Mouse (Mus musculus) intestine, embryonic 15.5 days (tissue): ENCODE measurements around the gene Tead1. TPM values are rescaled to one million over a fixed set of nuclear protein-coding genes. Genes with fewer than 3 reads are reported as not detected.

ENCODE experiments used
- ATAC-seq: fragments of 200-750 bp; cut with Nextera tagmentation; 2 replicates; pipeline ENCODE4 v1.8.0; 2017; ENCODE audit warnings: moderate TSS enrichment, moderate library complexity
- H3K27ac ChIP-seq: fragments of 300-500 bp; sonication (generic); 2 replicates; pipeline ENCODE4 v1.5.1; 2015; ENCODE audit warnings: mild to moderate bottlenecking, inconsistent platforms
- H3K27me3 ChIP-seq: fragments of 300-500 bp; sonication (generic); replicated peaks from 2 replicates; pipeline ENCODE4 v1.6.1; 2015; ENCODE audit warnings: inconsistent platforms
- H3K36me3 ChIP-seq: fragments of 300-500 bp; sonication (generic); 2 replicates; pipeline ENCODE4 v1.6.1; 2015; ENCODE audit warnings: inconsistent platforms
- H3K4me1 ChIP-seq: fragments of 300-500 bp; sonication (generic); replicated peaks from 2 replicates; pipeline ENCODE4 v1.6.1; 2015; ENCODE audit warnings: inconsistent platforms
- H3K4me2 ChIP-seq: fragments of 300-500 bp; sonication (generic); replicated peaks from 2 replicates; pipeline ENCODE4 v1.6.1; 2015; ENCODE audit warnings: mild to moderate bottlenecking, inconsistent platforms
- H3K4me3 ChIP-seq: fragments of 300-500 bp; sonication (generic); replicated peaks from 2 replicates; pipeline ENCODE4 v1.5.1; 2015; ENCODE audit warnings: inconsistent platforms
- H3K9ac ChIP-seq: fragments of 300-500 bp; sonication (generic); 2 replicates; pipeline ENCODE4 v1.6.1; 2015; ENCODE audit warnings: inconsistent platforms
- H3K9me3 ChIP-seq: fragments of 300-500 bp; sonication (generic); 2 replicates; pipeline ENCODE4 v1.6.1; 2016; ENCODE audit warnings: inconsistent platforms
- WGBS: fragments of 180-500 bp; shearing (Covaris S2); methylation state at CpG from one replicate; pipeline ENCODE4 v1.1.7; 2015; 5-methylcytosine and 5-hydroxymethylcytosine counted together
- polyA plus RNA-seq: library from polyadenylated mRNA; unstranded; fragments of >200 nt; fragmentation: Nextera tagmentation; extraction: Ambion mirVana; gene quantifications from 2 replicates; pipeline ENCODE4 v1.2.1, GENCODE M21; 2015

Gene Tead1
- polyA plus RNA-seq, 1 experiment from 2014 or later, result 18.3 TPM

DNA sequence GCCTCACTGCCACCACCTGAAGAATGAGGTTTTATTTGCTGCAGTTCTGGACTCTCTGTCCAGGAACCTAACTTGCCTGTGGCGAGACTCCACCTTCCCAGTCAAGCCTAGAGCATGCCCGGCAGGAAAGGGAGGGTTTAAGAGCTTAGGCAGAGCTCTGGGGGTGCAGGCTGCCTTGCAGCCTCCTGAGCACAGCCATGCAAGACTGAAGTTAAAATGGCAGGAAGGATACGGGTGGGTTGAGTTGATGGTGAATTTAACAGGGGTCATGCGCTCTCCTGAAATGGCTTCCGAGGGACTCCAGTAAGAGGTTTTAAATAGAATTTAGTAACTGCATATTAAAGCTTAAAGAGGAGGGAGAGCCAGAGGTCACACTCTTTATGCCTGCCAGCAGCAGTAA lies 213.5 kb downstream of the Tead1 start:
- no peak for ATAC-seq

DNA sequence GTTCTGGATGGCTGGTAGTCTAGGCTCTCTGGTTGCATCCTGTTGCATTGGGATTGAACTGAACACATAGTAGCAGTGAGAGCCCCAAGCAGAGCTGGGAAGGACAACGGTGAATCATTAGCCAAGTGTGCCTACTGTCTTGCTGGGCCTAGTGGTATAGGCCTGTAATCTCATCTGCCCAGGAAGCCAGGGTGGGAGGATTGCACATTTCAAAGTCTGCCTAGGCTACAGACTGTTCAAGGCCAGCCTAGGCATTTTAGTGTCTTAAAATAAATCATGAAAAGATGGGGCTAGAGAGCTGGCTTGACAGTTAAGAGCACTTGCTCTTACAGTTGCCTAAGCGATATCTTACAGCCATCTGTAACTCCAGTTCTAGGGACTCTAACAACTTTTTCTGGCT lies 217.2 kb downstream of the Tead1 start:
- H3K9ac ChIP-seq, result no peak overlapping the region
- WGBS, result 81% methylated on average over 2 of the region's 2 CpGs
- H3K4me1 ChIP-seq, result no peaks in the 10 kb centered on the region
- no peak overlapping the region for H3K4me3 ChIP-seq
- no peak for ATAC-seq
- H3K36me3 ChIP-seq, result peaks cover 9% of the 10 kb centered on the region
- no peak overlapping the region for H3K27ac ChIP-seq
- no peaks in the 10 kb centered on the region for H3K27me3 ChIP-seq
- no peaks in the 10 kb centered on the region for H3K9me3 ChIP-seq
- H3K4me2 ChIP-seq, result no peak overlapping the region

More for the DNA sequence above, 213.5 kb downstream of the Tead1 start:
- no peak overlapping the region for H3K4me2 ChIP-seq
- H3K9me3 ChIP-seq, result no peaks in the 10 kb centered on the region
- H3K4me3 ChIP-seq, result no peak overlapping the region
- H3K36me3 ChIP-seq, result peaks cover 5% of the 10 kb centered on the region
- H3K4me1 ChIP-seq, result no peaks in the 10 kb centered on the region
- H3K27me3 ChIP-seq, result no peaks in the 10 kb centered on the region
- H3K9ac ChIP-seq, result no peak overlapping the region
- H3K27ac ChIP-seq, result no peak overlapping the region
- 82% methylated on average over 5 of the region's 5 CpGs for WGBS

DNA sequence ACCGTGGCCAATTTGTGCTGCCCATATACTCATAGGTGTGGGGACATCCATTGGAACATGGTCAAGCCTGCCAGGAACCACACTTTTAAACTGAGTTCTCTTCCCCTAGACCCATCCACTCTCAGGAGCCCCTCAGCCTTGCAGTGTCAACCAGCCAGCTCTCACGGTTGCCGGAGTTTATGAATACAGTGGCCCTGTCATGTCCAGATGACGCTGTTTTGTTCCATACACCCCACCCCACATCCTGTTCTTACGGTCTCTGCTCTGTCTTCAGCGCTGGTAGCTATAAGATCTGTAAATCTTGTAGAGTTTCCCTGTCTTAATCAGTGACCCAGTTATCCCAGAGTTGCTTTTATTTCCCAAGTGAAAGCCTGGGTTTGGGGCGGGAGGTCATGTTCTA lies 222.6 kb downstream of the Tead1 start:
- 80% methylated on average over 7 of the region's 7 CpGs for WGBS
- Histone ChIP-seq H3K4me3 (no peak overlapping the region), H3K4me2 (no peak overlapping the region), H3K4me1 (no peaks in the 10 kb centered on the region), H3K27ac (no peak overlapping the region), H3K9ac (no peak overlapping the region), H3K27me3 (no peaks in the 10 kb centered on the region), H3K9me3 (no peaks in the 10 kb centered on the region), H3K36me3 (0 out of 2 replicates have a peak, but pooled peaks cover 7% of the 10 kb centered on the region)
- no peak for ATAC-seq

DNA sequence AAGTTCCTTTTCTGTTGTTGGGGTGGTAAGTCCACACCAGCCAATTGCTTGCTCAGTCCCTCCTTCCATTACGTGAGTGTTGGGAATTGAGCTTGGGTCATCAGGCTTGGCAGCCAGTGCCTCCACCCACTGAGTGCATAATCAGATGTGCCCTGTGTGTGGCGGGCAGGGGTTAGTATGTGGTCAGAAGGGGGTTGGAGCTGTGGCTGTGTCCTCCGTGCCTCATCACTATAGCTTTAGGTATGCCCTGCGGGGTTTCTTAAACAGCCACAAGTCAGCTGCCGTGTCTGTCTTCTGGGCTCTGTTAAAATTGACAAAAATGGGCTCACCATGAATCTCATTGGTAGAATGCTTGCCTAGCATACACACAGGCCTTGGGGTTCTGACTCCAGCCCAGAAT lies 227.7 kb downstream of the Tead1 start:
- Histone ChIP-seq H3K27me3 (no peaks in the 10 kb centered on the region), H3K36me3 (0 out of 2 replicates have a peak, but pooled peaks cover under 1% of the 10 kb centered on the region), H3K27ac (no peak overlapping the region), H3K4me1 (no peaks in the 10 kb centered on the region), H3K4me2 (no peak overlapping the region), H3K9ac (no peak overlapping the region), H3K9me3 (no peaks in the 10 kb centered on the region), H3K4me3 (no peak overlapping the region)
- WGBS, result 88% methylated on average over 5 of the region's 5 CpGs
- ATAC-seq, result no peak

DNA sequence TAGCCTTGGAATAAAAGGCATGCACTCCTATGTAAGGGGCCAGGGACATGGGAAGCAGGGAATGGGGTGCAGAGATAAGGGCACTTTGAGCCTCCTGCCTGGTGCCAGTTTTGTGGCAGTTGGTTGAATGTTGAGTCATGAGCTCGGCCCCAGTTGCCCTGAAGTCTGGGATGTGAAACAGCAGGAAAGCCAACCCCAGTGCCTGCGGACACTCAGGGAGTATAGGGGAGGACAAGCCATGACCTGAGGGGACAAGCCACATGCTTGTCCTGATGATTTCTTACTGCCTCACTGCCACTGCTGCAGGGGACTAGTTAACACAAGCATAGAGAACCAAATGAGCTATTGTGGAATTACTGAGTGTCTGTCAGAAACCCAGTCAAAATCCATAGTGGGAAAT lies 228.3 kb downstream of the Tead1 start:
- 79% methylated on average over 2 of the region's 2 CpGs for WGBS
- no peak overlapping the region for H3K4me2 ChIP-seq
- no peak for ATAC-seq
- H3K9ac ChIP-seq, result no peak overlapping the region
- H3K27me3 ChIP-seq, result no peaks in the 10 kb centered on the region
- no peaks in the 10 kb centered on the region for H3K4me1 ChIP-seq
- H3K4me3 ChIP-seq, result no peak overlapping the region
- no peak overlapping the region for H3K27ac ChIP-seq
- H3K9me3 ChIP-seq, result no peaks in the 10 kb centered on the region
- H3K36me3 ChIP-seq, result no peaks in the 10 kb centered on the region

DNA sequence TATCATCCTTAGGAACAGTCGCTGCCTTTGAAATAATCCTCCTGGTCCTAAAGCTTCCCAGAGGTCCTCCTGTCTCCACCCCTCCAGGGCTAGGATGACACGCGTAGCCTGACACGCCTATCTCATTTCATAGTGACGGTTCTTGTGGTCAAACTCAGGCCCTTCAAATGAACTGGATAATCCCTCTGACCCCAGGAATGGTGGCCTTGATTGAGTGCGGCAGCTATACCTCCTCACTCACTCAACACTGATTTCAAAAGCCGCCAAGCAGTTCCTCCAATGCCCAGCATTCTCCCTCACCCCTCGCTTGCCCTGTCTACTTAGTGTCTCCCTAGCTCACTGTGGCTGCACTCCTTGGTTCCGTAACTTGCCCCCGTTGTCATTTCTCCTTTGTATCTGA lies 230.0 kb downstream of the Tead1 start:
- H3K4me3 ChIP-seq, result no peak overlapping the region
- H3K27me3 ChIP-seq, result no peaks in the 10 kb centered on the region
- H3K9ac ChIP-seq, result no peak overlapping the region
- H3K4me1 ChIP-seq, result no peaks in the 10 kb centered on the region
- WGBS, result 79% methylated on average over 10 of the region's 10 CpGs
- no peak overlapping the region for H3K27ac ChIP-seq
- ATAC-seq, result no peak
- no peaks in the 10 kb centered on the region for H3K9me3 ChIP-seq
- no peaks in the 10 kb centered on the region for H3K36me3 ChIP-seq
- no peak overlapping the region for H3K4me2 ChIP-seq

DNA sequence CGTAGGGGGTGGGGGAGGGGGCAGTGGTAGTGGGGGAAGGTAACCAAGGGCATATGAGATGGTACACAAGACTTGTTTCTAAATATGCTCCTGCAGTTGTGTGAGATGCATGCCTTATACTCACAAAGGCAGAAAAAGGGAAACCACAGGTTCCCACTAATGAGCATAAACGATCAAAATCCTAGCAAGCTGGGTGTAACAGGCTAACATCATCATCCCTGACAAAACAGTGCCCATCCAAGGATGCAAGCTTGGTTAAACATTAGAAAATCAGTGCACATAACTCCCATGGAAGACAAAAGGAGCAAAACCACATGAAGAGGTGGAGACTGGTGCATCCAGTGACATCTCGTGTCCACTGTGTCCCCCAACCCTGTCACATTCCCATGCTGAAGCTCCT lies 233.9 kb downstream of the Tead1 start:
- H3K4me1 ChIP-seq, result no peaks in the 10 kb centered on the region
- no peak overlapping the region for H3K4me3 ChIP-seq
- no peak overlapping the region for H3K27ac ChIP-seq
- WGBS, result 88% methylated on average over 3 of the region's 3 CpGs
- H3K27me3 ChIP-seq, result no peaks in the 10 kb centered on the region
- H3K36me3 ChIP-seq, result no peaks in the 10 kb centered on the region
- H3K4me2 ChIP-seq, result no peak overlapping the region
- H3K9me3 ChIP-seq, result no peaks in the 10 kb centered on the region
- H3K9ac ChIP-seq, result no peak overlapping the region
- ATAC-seq, result no peak

DNA sequence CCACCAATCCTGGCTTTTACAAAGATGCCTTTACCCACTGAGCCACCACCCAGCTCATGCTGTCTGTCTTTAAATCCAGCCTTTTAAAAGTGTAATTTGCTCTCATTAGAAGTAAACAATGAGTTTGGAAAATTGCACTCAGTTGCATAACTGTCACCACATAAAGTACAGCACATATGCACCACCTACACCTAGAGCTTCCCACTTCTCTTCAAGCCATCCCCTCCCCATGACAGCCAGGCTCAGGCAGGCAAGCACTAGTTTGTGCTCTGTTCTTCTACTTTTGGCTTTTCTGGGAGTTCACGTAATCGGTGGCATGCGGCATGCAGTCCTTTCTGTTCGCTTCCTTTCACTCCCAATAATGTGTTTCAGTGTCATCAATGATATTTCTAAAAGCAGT lies 236.5 kb downstream of the Tead1 start:
- Histone ChIP-seq H3K9ac (no peak overlapping the region), H3K4me1 (no peaks in the 10 kb centered on the region), H3K36me3 (no peaks in the 10 kb centered on the region), H3K4me2 (no peak overlapping the region), H3K27me3 (no peaks in the 10 kb centered on the region), H3K4me3 (no peak overlapping the region), H3K27ac (no peak overlapping the region), H3K9me3 (no peaks in the 10 kb centered on the region)
- 93% methylated on average over 4 of the region's 4 CpGs for WGBS
- no peak for ATAC-seq

DNA sequence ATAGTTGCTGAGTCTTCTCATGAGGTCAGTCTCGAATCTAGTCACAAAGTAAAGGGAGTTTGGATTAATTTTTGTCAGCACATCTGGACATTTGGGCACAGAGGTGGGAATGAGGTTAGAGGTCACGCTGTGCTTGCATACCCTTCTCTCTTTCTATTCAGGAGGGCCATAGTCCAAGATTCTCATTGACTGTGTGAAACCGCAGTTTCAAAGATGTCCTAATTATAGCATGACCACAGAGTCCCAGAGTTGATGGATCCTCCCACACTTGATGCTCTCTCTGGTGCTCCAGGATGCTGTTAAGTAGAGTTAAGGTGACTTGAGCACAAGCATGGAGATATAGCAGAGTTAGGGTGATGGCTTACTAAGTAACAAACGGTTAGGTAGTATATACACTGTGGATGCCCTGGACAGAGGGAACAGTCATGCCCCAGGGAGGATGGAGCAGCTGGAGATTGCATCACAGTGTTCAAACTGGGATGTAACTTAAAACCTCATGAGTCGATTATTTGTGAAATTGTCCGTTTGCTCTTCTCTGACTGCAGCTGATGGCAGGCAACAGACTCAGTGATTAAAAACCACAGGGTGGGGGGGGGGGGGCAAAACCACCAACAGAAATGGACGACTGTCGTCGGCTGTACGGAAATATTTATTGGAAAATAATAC lies 238.6 kb downstream of the Tead1 start:
- Histone ChIP-seq H3K4me1 (0 out of 2 replicates have a peak, but pooled peaks cover 3% of the 10 kb centered on the region), H3K27ac (no peak overlapping the region), H3K4me3 (no peak overlapping the region), H3K9me3 (no peaks in the 10 kb centered on the region), H3K27me3 (no peaks in the 10 kb centered on the region), H3K4me2 (no peak overlapping the region), H3K9ac (no peak overlapping the region), H3K36me3 (no peaks in the 10 kb centered on the region)
- no peak for ATAC-seq
- 61% methylated on average over 10 of the region's 10 CpGs for WGBS

DNA sequence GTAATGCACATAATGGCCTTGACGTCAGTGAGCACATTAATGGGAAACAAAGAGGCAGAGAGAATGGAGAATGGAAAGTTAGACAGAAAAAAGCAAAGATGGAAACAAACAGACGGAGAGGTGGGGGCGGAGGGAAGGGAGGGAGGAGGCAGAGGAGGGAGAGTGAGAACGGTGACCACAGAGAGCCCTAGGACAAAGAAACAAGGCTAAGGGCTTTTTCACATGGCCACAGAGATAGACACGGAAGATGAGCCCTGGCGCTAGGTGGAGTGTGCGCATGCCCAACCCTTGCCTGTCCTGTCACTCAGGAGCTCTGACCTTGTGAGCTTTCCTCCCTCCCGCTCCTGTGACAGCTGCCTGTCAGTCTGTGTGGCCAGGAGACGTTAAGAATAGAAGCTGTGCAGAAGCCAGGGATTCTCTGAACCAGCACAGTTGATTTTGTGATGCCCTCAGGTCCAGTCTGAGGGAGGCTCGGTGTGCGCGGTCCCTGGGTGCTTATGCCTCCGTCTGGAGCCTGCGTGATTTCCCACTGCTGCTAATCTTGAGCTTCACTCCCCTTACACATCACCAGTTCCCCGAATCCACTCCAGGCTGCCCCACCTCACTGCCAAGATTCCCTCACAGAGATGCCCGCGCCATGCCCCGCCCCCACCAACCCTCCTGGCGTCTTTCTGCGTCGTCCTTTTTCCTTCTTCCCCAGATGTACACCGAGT lies 239.3 kb downstream of the Tead1 start:
- no peak overlapping the region for H3K9ac ChIP-seq
- ATAC-seq, result no peak
- H3K4me3 ChIP-seq, result no peak overlapping the region
- H3K9me3 ChIP-seq, result no peaks in the 10 kb centered on the region
- 0 out of 2 replicates have a peak, but pooled peaks cover 5% of the 10 kb centered on the region for H3K4me1 ChIP-seq
- H3K27me3 ChIP-seq, result no peaks in the 10 kb centered on the region
- H3K36me3 ChIP-seq, result no peaks in the 10 kb centered on the region
- H3K4me2 ChIP-seq, result no peak overlapping the region
- H3K27ac ChIP-seq, result no peak overlapping the region
- WGBS, result 61% methylated on average over 22 of the region's 22 CpGs

DNA sequence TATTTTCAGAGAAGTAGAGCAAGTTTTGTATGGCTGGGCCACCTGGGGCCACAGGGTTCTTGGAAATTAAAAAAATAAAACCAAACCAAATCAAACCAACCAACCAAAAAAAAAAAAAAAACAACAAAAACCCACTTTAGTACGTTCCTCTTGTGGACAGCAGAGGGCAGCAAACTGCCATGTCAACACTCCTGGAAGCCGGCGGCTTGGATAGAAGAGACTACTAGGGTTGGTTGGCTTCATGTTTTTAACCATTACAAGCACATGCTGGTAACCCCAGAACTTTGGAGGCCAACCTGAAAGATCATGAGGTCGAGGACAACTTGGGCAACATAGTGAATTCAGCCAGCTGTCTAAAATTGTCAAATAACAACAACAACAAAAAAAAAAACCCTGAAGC lies 240.7 kb downstream of the Tead1 start:
- ATAC-seq, result no peak
- Histone ChIP-seq H3K9me3 (no peaks in the 10 kb centered on the region), H3K4me2 (no peak overlapping the region), H3K36me3 (no peaks in the 10 kb centered on the region), H3K27ac (no peak overlapping the region), H3K4me1 (0 out of 2 replicates have a peak, but pooled peaks cover 5% of the 10 kb centered on the region), H3K4me3 (no peak overlapping the region), H3K27me3 (no peaks in the 10 kb centered on the region), H3K9ac (no peak overlapping the region)
- WGBS, result 2% methylated on average over 4 of the region's 4 CpGs

DNA sequence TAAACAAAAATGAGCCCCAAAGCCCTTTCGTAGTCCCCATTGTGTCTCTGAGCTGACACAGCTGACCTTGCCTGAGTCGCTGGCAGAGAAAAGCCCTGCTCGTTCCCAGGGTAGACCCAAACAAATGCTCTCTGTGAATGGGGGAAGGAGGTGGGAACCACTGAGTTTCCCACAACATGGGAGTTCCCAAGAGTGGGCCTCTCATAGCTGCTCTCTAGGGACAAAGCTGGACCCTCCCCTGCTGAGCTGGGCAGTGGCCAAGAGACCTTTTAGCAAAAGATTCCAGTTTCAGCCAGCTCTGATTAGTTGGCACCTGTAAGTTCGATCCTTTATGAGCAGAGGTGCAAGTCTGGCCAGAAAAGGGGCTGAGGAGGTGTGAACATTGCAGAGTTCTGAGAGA lies 243.7 kb downstream of the Tead1 start:
- no peak overlapping the region for H3K27ac ChIP-seq
- no peak overlapping the region for H3K4me3 ChIP-seq
- H3K4me1 ChIP-seq, result 0 out of 2 replicates have a peak, but pooled peaks cover 5% of the 10 kb centered on the region
- no peaks in the 10 kb centered on the region for H3K27me3 ChIP-seq
- no peak for ATAC-seq
- whole genome bisulfite sequencing, result 43% methylated on average over 4 of the region's 4 CpGs
- no peak overlapping the region for H3K4me2 ChIP-seq
- no peaks in the 10 kb centered on the region for H3K36me3 ChIP-seq
- no peak overlapping the region for H3K9ac ChIP-seq
- no peaks in the 10 kb centered on the region for H3K9me3 ChIP-seq

DNA sequence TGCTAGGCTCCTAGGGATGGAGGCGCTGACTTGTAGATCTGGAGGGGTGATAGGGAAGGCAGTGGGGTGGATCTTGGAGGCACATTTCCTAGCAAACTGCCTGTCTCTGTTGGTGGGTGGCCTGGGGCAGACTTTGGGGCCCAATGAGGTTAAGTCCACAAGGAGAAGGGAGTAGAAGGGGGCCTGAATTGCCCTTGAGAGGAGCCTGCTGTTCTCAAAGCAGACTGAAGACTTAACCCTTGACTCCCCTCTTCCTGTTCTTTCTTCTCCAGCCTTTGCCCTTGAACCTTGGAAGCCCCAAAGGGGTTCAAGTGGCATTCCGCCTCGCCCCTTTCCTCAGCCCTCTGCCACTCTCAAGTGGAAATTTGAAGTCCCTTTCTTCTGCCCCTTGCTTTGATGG lies 244.6 kb downstream of the Tead1 start:
- 0 out of 2 replicates have a peak, but pooled peaks cover 5% of the 10 kb centered on the region for H3K4me1 ChIP-seq
- no peak overlapping the region for H3K9ac ChIP-seq
- H3K9me3 ChIP-seq, result no peaks in the 10 kb centered on the region
- no peaks in the 10 kb centered on the region for H3K27me3 ChIP-seq
- no peak overlapping the region for H3K4me2 ChIP-seq
- H3K36me3 ChIP-seq, result no peaks in the 10 kb centered on the region
- no peak overlapping the region for H3K4me3 ChIP-seq
- 67% methylated on average over 3 of the region's 3 CpGs for WGBS
- no peak for ATAC-seq
- H3K27ac ChIP-seq, result no peak overlapping the region
